Mouse (Mus musculus) cerebral cortex, adult 2 months (tissue): ENCODE measurements around the gene Stradb.

Experiments used
- WGBS: fragments of 180-500 bp; shearing (Covaris S2); methylation state at CpG from one replicate; pipeline ENCODE4 v1.1.7; 2018; 5-methylcytosine and 5-hydroxymethylcytosine counted together

Stradb gene

DNA sequence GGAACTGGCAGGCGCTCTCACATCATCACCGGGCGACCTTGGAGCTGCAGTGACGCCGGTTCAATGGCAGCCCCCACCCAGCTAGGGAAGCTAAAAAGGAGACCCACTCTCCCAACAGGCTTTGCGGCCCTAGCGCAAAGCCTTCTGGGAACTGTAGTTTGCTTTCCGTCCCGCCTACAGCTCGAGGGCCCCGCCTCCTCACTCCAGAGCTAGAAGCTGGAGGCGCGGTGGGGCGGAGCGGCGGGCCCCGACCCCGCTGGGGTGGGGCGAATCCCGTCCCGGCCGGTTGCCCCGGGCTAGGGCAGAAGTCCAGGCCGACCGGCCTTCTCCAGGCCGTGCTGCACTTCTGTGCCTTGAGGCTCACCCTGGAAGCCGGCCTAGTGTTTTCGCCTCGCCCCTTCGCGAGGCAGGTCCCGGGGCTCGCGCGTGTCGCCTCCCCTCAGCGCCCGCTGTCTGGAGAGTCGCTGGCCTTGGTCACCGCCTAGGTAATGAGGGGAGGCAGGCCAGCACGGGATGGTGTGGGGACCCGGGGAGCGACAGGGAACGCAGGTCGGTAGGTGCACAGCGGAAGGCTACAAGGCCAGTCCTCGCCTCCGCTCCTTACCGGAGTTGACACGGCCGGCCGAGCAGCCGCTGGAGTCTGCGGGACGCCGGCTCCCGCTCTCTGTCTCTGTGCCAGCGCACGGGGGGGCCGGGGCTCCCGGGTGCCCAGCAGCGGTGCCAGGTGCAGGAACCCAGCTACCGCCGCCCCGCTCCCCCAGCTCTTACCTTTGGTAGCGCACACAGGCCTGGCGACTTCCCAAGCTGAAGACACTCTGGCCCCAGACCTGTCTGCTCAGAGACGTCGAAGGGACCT lies at the start of gene Stradb, which contains the start of gene Trak2:
Gene Stradb, plus strand, starts transcription at position 157 of the 856 bp plus-strand sequence.
Gene Trak2, minus strand, starts transcription at position 65 of the 856 bp plus-strand sequence.
- under 1% methylated on average over 69 of the region's 69 CpGs for WGBS

DNA sequence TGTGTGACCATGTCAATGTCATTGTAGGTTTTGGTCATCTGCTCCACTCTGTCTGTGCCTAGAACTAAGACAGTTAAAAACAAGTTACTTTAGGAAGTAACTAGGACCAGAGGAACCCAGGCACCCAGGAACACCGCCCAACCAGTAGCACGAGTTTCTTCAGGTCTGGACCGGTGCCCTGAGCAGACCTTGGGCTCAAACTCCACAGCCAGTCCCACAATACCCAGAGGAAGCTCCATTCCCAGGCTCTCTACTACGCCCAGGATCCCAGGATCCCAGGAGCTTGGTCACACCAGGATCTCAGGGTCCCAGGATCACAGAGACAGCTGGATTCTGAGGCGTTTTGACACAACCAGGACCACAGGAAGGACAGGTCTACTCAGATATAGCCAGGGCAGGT lies 46.7 kb upstream of the Stradb start:
- WGBS = 98% methylated on average over 5 of the region's 5 CpGs

DNA sequence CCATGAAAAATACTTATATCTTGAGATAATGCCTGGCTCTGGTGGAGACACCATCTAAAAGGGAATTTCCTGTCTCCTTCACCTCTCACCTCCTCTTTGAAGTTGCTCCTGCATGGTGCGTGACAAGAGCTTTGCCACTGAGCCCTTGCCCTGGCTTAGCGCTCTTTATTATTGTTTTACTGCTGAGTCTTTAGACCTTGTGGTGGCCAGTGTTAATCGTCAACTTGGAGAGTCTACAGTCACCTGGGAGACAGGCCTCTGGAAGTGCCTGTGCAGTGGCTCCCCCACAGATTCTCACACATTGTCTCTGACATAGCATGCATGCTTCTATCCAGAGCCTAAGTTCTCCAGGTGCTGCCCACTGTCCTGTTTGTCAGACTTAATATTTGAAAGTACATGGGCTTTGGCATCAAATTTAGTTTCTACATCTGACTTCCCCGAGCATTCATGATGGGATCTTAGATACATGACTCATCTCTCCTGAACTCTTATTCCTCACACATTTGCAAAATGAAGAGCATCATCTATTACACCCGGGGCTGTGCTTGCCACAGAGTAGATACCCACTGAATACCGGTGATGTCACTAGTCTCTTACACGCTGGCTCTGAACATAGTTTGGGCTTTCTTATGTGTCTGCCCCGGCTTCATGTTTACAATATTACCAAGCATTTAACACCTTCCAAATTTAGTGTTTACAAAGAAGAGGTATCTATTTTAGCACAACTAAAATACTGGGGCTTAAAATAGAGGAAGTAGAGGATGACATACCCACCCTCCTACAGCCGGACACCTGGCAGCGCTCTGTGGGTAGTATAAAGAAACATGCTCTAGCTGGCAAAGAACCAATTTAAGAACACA lies 36.3 kb upstream of the Stradb start:
- 59% methylated on average over 10 of the region's 10 CpGs for WGBS

DNA sequence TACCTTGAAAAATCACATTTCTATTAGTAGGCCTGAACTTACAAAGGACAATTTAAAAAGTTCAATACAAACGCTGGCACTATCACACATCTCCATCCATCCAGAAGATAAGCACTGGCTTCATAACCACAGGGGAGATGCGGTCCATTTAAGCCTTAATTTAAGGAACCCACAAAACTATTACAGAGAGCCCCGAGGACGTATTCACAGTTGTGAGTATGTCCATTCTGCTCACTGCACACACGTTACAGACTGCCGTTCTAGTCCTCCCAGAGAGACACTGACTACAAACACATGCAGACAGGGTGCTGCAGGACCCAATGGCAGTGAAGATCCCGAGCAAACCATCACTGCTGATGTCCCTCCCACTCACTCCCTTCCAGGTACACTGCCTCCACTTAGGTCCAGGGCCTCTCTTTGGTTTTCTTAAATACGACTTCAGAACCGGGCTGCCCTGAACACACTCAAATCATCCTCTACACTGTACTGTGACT lies 35.7 kb upstream of the Stradb start:
- 82% methylated on average over 9 of the region's 9 CpGs for WGBS

DNA sequence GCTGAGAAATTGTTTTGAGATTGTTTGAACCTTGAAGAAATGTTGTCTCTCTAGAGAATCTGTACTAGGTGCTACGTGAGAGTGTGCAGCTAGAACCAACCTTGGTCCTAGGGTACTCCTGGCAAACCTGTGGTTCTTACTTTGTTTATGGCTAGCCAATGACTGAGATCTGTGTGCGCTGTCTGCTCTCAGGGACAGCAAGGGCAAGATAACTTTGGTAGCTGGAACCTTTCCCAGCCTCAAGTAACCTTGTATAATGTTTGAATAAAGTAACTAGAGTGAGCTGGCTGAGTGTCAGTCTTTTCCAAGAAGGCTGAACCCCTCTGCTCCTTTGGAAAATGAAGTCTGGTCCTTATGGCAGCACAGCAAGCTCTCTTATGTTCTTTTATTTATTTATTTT lies 27.8 kb upstream of the Stradb start:
- WGBS = 96% methylated on average over 2 of the region's 2 CpGs

DNA sequence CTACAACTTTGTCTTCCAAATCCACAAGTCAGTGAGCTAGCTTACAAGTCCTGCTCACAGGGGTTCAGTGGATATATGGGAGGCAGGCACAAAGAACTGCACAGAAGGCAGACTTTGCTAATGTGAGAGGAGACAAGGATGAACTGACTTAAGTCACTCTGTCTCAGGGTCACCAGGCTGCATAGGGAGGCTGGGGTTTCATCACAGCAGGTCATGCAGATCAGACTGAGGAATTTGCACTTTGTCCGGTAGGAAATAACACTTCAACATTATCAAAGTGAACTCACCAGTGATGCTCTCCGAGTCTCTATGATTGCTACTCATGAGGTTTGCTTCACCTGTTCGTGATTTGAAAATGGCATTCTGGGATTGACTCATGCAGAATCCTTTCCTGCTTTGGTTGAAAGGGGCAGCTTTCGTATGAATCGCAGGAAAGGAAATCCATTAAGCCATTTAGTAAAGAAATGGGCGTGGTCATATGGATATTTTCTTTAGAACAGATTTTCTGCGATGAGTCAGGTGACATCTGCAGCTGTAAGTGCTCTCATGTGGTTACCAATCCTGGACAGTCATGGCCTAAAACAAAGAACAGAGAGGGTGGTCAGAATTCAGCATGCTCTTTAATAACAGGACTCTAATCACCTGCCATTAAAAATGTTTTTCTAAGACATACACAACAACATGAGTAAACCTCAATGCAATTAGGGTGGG lies 27.2 kb upstream of the Stradb start:
- 89% methylated on average over 7 of the region's 7 CpGs for WGBS

DNA sequence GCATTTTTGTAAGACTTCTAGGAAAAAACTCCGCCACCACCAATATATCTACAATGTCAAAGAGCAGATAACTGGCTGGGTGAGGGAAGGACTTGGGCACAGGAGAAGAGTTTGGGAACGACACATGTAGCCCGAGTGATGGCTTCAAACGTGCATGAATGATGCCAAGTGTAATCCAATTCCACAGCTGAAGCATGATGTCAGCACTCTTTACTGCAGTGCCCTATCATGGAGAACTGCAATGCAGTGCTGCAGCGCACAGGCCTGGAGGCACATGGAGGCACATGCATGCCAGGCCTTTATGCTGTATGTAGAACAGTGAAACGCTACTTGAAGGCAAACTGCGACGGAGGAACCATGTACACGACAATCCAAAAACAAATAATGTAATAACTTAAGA lies 26.6 kb upstream of the Stradb start:
- 82% methylated on average over 9 of the region's 9 CpGs for WGBS

DNA sequence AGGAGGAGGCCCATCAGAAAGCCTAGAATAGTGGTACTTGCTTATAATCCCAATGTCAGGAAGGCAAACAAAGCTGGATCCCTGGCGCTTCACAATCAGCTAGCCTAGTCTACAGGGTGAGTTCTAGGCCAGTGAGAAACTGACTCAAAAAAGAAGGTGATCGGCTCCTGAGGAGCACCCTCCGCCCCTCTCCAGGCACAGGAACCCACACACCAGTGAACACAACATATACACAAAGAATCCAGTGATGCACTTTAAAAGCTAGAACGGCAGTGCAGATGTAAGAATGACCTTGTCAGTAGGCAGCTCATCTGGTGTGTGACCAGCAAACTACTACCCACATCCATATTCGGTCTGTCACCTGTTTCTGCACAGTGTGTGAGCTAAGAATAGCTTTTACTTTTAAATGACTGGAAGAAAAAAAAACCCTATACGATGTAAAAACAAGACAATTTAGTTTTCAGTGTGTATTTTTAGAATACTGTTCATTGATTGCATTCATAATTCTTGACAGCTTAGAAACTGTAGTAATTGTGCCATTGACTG lies 23.7 kb upstream of the Stradb start:
- WGBS = 68% methylated on average over 6 of the region's 6 CpGs

DNA sequence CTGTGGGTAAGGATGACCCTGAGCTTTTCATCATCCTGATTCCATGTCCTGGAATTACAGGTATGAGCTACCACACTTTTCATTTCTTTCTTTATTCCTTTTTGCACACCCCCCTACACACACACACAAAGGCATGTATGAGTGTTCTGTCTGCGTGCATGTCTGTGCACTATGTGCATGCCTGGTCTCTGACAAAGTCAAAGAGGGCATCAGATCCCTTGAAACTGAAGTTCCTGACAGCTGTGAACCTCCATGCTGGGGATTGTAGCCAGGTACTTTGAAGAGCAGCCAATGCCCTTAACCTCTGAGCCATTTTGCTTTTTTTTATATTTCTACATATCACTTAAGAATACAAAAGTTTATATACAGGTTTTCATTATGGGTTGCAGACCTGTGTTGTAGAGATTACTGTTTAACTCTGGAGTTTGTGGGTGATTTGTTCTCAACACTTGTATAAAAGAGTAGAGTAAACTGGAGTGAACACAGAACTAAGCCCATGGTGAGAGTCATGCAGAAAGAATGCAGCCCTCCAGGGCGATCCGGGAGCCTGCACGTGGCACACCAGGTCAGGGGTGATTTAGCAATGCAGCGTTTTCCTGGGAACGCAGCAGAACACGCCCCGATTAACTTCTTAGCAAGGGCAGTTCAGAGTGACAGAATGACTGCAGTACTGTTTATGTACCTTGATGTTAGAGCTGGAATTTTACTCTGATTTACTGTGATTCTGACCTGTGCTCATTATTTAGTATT lies 22.2 kb upstream of the Stradb start:
- 47% methylated on average over 8 of the region's 8 CpGs for WGBS

DNA sequence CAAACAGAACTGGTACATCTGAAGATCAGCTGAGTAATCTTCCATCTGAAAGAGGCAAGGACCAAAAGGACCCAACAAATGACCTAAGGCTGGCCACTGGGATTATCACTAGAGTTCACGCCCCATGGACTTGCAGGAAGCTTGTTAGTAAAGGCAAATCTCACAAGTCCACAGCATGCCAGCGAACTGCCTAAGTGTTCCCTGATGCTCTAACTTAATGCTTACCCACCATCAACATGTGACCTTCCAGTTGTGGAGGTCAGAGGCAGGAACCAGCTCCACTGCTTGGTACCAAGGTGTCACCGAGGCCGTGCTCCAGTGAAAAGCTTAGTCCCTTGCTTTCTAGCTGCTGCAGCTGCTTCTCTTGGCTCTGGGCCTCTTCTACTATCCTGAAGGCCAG lies 21.5 kb upstream of the Stradb start:
- WGBS = 76% methylated on average over 4 of the region's 4 CpGs

DNA sequence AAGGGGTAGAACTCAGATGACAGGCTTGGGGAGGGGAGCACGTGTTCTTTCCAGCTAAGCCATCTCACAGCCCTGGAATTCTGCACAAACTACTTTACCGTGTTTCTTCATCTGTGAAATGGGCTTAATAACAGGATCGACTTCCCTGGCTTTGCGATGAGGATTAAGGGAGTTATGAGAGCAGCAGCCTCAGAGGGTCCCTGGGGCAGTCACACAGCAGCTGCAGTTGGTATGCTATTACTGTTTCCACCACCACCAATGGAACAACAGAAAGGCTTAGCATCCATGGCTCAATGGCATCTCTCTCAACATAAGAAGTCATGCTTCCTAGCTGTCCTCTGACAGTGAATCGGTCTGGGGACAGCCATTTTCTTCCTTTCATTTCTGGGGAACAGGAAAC lies 20.8 kb upstream of the Stradb start:
- WGBS = 73% methylated on average over 5 of the region's 5 CpGs

DNA sequence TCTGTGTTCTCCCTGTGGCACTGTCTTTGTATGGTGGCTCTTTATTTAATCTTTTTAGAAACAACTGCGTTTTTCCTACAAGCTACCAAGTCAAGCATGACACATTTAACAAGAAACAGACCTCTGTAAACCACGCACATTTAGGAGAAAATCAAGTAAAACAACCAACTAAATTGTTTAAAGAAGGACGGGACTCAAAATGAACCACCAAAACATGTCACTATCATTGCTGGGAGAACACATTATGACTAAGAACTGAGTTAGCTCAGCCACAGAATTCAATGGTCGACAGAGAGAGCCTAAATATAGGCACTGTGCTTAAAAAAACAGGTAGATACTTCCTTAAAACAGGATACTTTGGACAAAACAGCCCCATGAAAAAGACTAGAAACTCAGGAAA lies 20.3 kb upstream of the Stradb start:
- WGBS = 28% methylated on average over 4 of the region's 4 CpGs

DNA sequence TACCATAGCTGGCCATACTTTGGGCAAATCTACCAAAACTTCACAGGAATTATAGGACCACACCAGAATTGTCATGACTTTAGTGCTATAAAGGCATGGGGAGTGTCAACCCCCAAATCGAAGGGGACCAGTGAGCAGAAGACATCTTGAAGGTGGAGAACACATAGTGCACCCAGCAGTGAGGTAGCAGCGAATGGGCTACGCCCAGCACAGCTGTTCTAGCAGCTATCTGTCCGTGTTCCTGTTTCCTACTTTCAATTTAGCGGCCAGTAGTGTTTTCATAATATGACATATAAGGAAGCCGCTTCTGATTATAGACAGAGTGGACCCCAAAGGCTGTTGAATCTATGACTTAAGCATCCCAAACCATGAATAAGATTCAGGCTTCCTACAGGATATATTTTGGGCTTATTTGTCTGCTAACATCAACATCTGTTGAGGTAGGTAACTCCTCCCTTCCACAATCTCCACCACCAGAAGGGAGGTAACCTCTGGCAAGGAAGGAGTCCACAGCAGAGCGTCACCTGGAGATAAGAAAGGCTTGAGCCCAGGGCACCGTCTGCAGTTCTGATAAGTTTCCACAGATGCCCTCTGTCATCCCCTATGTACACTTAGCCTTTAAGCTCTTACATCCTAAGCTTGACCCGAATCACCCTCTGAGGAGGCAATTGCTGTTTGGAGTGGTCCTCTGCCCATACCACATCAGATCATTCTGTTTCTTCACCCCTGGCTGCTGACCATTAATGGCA lies 19.5 kb upstream of the Stradb start:
- WGBS = 80% methylated on average over 9 of the region's 9 CpGs

DNA sequence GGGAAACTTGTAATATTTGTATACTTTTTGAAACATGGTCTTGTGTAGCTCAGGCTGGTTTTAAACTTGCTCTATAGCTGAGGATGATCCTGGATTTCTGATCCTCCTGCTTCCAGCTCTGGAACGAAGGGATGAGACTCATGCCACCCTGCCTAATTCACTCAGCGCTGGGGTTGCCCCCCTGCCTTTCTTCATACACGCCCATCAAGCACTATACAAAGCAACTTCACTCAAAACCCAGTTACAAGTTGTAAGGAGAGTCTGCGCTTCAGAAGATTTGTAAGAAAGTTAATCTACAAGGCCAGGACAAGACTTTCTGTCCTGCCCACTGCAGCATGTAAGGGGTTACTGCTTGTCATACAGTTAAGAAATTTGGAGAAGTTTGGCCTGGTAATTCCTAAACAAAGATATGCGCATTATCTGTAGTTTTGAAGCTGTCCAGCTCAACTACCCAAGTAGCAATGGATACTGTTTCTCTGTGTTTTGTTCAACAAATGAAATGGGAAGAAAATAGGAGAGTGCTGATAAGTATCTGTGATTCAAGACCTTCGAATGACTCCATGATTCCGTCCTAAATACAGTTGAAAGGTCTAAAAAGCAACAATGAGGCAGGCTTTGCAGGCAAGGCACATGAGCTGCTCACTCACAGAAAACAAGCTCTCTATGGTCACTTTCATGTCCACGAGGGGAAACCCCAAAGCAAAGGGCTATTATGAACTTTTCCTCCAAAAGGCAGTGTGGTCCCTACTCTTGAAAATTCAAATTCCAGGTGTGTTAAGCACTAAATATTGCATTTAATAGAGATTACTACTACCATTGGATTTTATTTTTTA lies 18.5 kb upstream of the Stradb start:
- WGBS = 75% methylated on average over 8 of the region's 8 CpGs

DNA sequence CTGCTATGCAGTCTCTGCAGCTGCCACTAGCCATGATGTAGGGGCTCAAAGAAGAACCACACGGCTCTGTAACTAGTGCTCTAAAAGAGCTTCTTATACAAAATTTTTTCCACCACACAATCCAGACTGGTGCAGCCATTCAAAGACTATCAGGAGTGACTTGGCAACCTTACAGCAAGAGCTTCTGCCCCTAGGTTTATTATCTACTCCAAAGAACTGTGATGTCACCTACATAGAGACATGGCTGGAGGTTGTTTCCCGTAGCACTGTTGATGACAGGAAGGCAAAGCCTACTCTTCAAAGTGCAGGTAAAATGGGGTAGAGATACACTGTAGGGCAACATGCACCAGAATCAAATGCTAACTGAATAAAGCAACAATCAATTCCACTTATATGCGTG lies 17.6 kb upstream of the Stradb start:
- 69% methylated on average over 3 of the region's 3 CpGs for WGBS

DNA sequence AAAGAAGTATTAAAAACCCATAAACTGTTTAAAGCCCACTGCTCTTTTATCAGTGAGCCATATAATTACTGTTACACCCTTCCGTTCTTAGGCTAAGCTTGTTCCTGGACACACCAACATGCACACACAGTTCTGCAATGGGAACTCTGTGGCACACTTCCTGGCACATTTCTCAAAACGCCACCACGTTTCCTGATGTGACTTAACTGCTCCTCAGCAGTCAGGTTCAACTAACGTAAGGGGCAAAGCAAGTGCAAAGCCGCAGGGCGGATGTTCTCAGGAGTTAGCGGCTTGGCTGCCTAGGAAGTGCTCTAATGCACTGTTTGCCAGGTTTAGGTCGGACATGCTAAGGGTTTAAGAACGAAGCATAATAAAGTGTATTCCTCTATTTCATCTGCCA lies 17.1 kb upstream of the Stradb start:
- 75% methylated on average over 9 of the region's 9 CpGs for WGBS

DNA sequence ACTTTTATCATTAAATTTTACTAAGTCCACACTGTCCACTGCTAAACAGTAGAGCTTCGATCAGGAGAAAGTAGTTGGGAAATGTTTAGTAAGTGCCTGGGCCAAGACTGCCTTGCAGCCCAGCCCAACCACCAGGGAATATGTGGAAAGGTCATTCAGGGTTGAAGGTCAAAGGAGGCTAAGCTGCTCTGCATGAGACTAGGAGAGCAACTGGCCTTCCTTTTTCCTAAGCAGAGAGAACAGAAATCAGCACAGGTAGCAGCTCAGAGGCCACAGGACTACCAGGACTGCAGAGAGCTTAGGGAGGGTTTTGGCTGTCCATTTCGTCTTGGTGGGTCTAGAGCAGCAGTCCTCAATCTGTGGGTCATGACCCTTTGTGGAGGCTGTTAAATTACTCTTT lies 15.4 kb upstream of the Stradb start:
- 73% methylated on average over 2 of the region's 2 CpGs for WGBS

DNA sequence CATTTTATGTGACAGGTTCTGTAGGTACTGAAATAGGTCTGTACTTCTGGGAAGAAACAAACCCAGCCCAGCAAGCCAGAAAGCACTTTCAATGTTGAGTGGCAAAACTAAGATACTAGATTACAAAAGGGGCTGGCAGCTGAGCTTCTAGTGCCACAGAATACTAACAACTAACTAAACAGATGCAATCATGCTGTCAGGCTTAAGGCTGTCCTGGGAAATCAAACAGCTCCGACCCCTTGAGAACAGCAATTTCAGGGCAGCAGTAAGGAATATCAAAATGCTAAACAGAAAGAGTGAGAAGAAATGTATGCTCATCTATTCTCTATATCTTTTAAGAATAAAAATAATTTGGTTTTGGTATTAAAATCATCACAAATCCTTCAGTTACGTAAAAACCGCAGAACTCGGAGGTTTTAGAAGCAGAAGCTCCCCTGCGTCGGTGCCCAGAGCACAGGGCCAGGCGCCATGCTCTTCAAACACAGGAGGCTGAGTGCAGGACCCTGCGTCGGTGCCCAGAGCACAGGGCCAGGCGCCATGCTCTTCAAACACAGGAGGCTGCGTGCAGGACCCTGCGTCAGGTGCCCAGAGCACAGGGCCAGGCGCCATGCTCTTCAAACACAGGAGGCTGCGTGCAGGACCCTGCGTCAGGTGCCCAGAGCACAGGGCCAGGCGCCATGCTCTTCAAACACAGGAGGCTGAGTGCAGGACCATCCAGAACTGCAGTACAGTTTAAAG lies 14.4 kb upstream of the Stradb start:
- WGBS = 74% methylated on average over 16 of the region's 16 CpGs

DNA sequence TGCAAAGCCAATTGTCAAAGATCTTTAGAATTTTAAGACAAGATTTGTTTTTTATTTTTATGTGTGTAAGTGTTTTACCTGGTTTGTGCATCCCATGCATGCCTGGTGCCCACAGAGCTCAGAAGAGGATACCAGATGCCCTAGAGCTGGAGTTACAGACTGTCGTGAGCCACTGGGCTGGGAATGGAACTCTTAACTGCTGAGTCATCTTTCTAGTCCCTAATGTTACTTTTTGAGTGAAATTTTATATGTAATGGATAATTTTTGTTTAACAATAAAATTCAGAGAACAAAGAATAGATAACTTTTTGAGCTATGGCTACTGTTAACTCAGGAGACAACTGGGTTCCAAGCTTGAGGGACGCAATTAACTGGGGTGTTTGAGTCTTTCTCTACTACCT lies 13.6 kb upstream of the Stradb start:
- WGBS = 78% methylated on average over 2 of the region's 2 CpGs
